Mouse (Mus musculus) brain, embryonic 14.5 days (tissue): Measurements from ENCODE around the gene Zfp606.

Experiments
- CTCF ChIP-seq: fragments of 200-500 bp; IDR thresholded peaks from 2 replicates; pipeline ENCODE4 v1.5.1; 2012; ENCODE audit warnings: inconsistent platforms, mild to moderate bottlenecking, moderate library complexity, borderline replicate concordance; ENCODE audit not compliant: insufficient read depth, insufficient read length; ENCODE audit errors: extremely low read depth
- POLR2A ChIP-seq: fragments of 200-500 bp; IDR thresholded peaks from 2 replicates; pipeline ENCODE4 v1.6.1; 2012; ENCODE audit warnings: mild to moderate bottlenecking, inconsistent platforms, borderline replicate concordance; ENCODE audit not compliant: poor library complexity, insufficient read depth, insufficient read length, severe bottlenecking; ENCODE audit errors: extremely low read depth

- TF ChIP-seq POLR2A: no peak
- no peak for TF ChIP-seq CTCF
Observed at GRCm38 (mm10) chr7:12479009-12479346, 885 bp downstream of the Zfp606 start.
